Mouse (Mus musculus) thymus, adult 2 months (tissue): Measurements from ENCODE around the gene Emc7.
"Not testable (repeated sequence)": the region's sequence is repeated elsewhere in the genome, so short reads cannot be mapped to it uniquely, and the experiment has no call there.

ENCODE experiments used
- CTCF ChIP-seq: fragments of 200-500 bp; IDR thresholded peaks from 2 replicates; pipeline ENCODE4 v1.5.1; 2012; ENCODE audit warnings: mild to moderate bottlenecking, control low read depth, low read length, moderate library complexity, borderline replicate concordance; ENCODE audit not compliant: control insufficient read depth, poor library complexity, insufficient read depth; ENCODE audit errors: extremely low read depth
- POLR2A ChIP-seq: fragments of 200-500 bp; IDR thresholded peaks from 2 replicates; pipeline ENCODE4 v1.6.1; 2012; ENCODE audit warnings: mild to moderate bottlenecking, low read length, control low read depth, moderate library complexity; ENCODE audit not compliant: control insufficient read depth, poor library complexity, insufficient read depth; ENCODE audit errors: extremely low read depth

GRCm38 (mm10) chr2:112448046-112448445, 6.8 kb upstream of the Emc7 start:
- not testable (repeated sequence) for TF ChIP-seq POLR2A, CTCF
